Mouse (Mus musculus) MEL (cell line): ENCODE results near the gene Plek.

Experiments
- CTCF ChIP-seq, 3 experiments: IDR thresholded peaks in 2 of 3; conservative IDR thresholded peaks in 1 of 3; 2 replicates each; pipeline ENCODE4 v1.5.1; 2011 to 2012; ENCODE audit warnings: low read length in 3 of 3, low read depth in 2 of 3, mild to moderate bottlenecking in 2 of 3, improper control_type of control experiment in 1 of 3, inconsistent platforms in 1 of 3, mixed read lengths in 1 of 3, moderate library complexity in 1 of 3; ENCODE audit not compliant: control insufficient read depth in 1 of 3, insufficient read depth in 1 of 3, poor library complexity in 1 of 3, severe bottlenecking in 1 of 3
- E2F4 ChIP-seq: IDR thresholded peaks from 2 replicates; pipeline ENCODE4 v1.6.1; 2011; ENCODE audit warnings: low read depth, low read length, improper control_type of control experiment, borderline replicate concordance
- EP300 ChIP-seq, 2 experiments: IDR thresholded peaks; 2 replicates each; pipeline ENCODE4 v1.6.1; 2011; ENCODE audit warnings: improper control_type of control experiment in 2 of 2, low read length in 2 of 2, low read depth in 1 of 2, mild to moderate bottlenecking in 1 of 2
- GATA1 ChIP-seq: IDR thresholded peaks from 2 replicates; pipeline ENCODE4 v1.6.1; 2011; ENCODE audit warnings: low read depth, low read length, improper control_type of control experiment
- MYC ChIP-seq: IDR thresholded peaks from 2 replicates; pipeline ENCODE4 v1.6.1; 2011; ENCODE audit warnings: low read depth, mild to moderate bottlenecking, low read length, improper control_type of control experiment, moderate library complexity
- NELFE ChIP-seq: IDR thresholded peaks from 2 replicates; pipeline ENCODE4 v1.6.1; 2011; ENCODE audit warnings: low read depth, low read length, improper control_type of control experiment
- POLR2A ChIP-seq, 2 experiments: IDR thresholded peaks; 2 replicates each; pipeline ENCODE4 v1.6.1; 2011 to 2012; ENCODE audit warnings: low read length in 2 of 2, mild to moderate bottlenecking in 2 of 2, control low read depth in 1 of 2, improper control_type of control experiment in 1 of 2, low read depth in 1 of 2, moderate library complexity in 1 of 2; ENCODE audit not compliant: control insufficient read depth in 1 of 2, insufficient read depth in 1 of 2, poor library complexity in 1 of 2
- TAL1 ChIP-seq: IDR thresholded peaks from 2 replicates; pipeline ENCODE4 v1.6.1; 2012; ENCODE audit warnings: mild to moderate bottlenecking, inconsistent platforms, low read length, moderate library complexity, mixed read lengths
- ZC3H11A ChIP-seq: IDR thresholded peaks from 2 replicates; pipeline ENCODE4 v1.6.1; 2012; ENCODE audit warnings: low read depth, mild to moderate bottlenecking, inconsistent platforms, low read length, improper control_type of control experiment
- ZKSCAN1 ChIP-seq: IDR thresholded peaks from 2 replicates; pipeline ENCODE4 v1.6.1; 2012; ENCODE audit warnings: low read depth, mild to moderate bottlenecking, inconsistent platforms, low read length, improper control_type of control experiment, moderate library complexity

DNA sequence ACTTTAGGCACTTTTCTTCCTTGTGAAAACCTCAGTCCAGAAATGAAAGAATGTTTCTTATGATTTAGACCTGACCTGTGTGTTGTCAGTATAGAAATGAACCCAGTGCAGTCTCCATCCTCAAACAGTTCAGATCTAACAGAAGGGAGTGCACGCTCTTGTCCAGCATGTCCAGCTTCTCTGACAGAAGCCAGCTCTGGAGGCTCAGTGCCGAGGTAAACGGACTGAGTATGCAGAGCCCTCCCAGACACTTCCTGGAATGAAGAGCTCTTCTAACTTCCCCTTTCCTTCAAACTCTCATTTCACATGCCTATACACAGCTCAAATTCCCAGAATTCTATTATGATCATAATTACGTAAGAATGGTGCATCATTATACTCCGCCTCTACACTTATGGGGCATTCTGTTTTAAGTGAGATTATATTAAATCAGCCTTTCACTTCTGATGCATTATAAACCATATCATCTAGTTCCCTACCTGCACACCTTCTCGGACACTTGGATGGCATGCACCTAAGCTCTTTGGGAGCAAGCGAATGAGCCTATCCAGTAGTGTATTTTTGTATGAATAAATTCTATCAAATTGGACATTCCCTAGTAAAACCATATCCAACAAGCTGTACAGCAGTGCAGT, 49.3 kb downstream of the Plek start:
- no peak for TF ChIP-seq E2F4
- TF ChIP-seq POLR2A (IDR thresholded peaks at IDR 0.05; ENCODE audit: control insufficient read depth in 1 of 2, insufficient read depth in 1 of 2, low read depth in 1 of 2, low read length in 2 of 2, poor library complexity in 1 of 2) = peak in 1 of 2 experiments; percentile 58; a peak in 1 of 4 replicates
- no peak for TF ChIP-seq ZC3H11A
- peak; percentile 43 for TF ChIP-seq TAL1
- no peak for TF ChIP-seq CTCF (IDR thresholded peaks at IDR 0.05 in 2 of 3, conservative IDR thresholded peaks at IDR 0.05 in 1 of 3; ENCODE audit: control insufficient read depth in 1 of 3, insufficient read depth in 1 of 3, low read depth in 2 of 3, low read length in 3 of 3, poor library complexity in 1 of 3, severe bottlenecking in 1 of 3)
- TF ChIP-seq GATA1 = no peak
- peak in 1 of 2 experiments; percentile 57; a peak in 2 of 4 replicates for TF ChIP-seq EP300 (IDR thresholded peaks at IDR 0.05; ENCODE audit: low read depth in 1 of 2, low read length in 2 of 2)
- TF ChIP-seq ZKSCAN1 = no peak
- no peak for TF ChIP-seq NELFE
- TF ChIP-seq MYC = peak; percentile 75; the same call in 1 of the 2 replicates
